Mouse (Mus musculus) ES-Bruce4 (cell line): ENCODE measurements around the gene Hivep3. TPM values are rescaled to one million over a fixed set of nuclear protein-coding genes. Genes with fewer than 3 reads are reported as not detected.

ENCODE experiments used
- H3K27ac ChIP-seq: 2 replicates; pipeline ENCODE4 v1.5.1; 2012; ENCODE audit warnings: low read length, inconsistent platforms; ENCODE audit not compliant: insufficient read depth
- H3K27me3 ChIP-seq: 2 replicates; pipeline ENCODE4 v1.6.1; 2012; ENCODE audit warnings: mild to moderate bottlenecking, low read length, inconsistent platforms; ENCODE audit not compliant: control insufficient read depth, poor library complexity, insufficient read depth, severe bottlenecking
- H3K36me3 ChIP-seq: 2 replicates; pipeline ENCODE4 v1.6.1; 2012; ENCODE audit warnings: inconsistent platforms, mild to moderate bottlenecking, low read length, moderate library complexity; ENCODE audit not compliant: control insufficient read depth, poor library complexity, insufficient read depth, severe bottlenecking
- H3K4me1 ChIP-seq: one replicate; pipeline ENCODE4 v1.8.1; 2011; ENCODE audit warnings: low read length; ENCODE audit not compliant: control insufficient read depth, insufficient read depth
- H3K4me3 ChIP-seq: 2 replicates; pipeline ENCODE4 v1.5.1; 2011; ENCODE audit warnings: low read depth, mild to moderate bottlenecking, low read length
- H3K9ac ChIP-seq: 2 replicates; pipeline ENCODE4 v1.6.1; 2012; ENCODE audit warnings: low read depth, mild to moderate bottlenecking, inconsistent platforms; ENCODE audit not compliant: poor library complexity, severe bottlenecking
- H3K9me3 ChIP-seq: replicated peaks from 2 replicates; pipeline ENCODE4 v1.6.1; 2012; ENCODE audit warnings: mild to moderate bottlenecking, low read length, inconsistent platforms; ENCODE audit not compliant: control insufficient read depth, poor library complexity, insufficient read depth, severe bottlenecking
- CTCF ChIP-seq: IDR thresholded peaks from one replicate; pipeline ENCODE4 v1.8.1; 2011; ENCODE audit warnings: low read depth, low read length
- EP300 ChIP-seq: IDR thresholded peaks from 2 replicates; pipeline ENCODE4 v1.6.1; 2011; ENCODE audit warnings: low read depth, low read length; ENCODE audit not compliant: insufficient read depth
- POLR2A ChIP-seq: IDR thresholded peaks from one replicate; pipeline ENCODE4 v1.8.1; 2011; ENCODE audit warnings: low read length; ENCODE audit not compliant: insufficient read depth
- polyA plus RNA-seq: library from polyadenylated mRNA; stranded (reverse); fragments of >200 nt; gene quantifications from 2 replicates; pipeline ENCODE4 v1.2.4, GENCODE M21; 2011; ENCODE audit warnings: low read depth; ENCODE audit not compliant: missing spikeins, insufficient read depth, insufficient read length

The Hivep3 gene
- polyA plus RNA-seq, 1 experiment, result 0.79 TPM

DNA sequence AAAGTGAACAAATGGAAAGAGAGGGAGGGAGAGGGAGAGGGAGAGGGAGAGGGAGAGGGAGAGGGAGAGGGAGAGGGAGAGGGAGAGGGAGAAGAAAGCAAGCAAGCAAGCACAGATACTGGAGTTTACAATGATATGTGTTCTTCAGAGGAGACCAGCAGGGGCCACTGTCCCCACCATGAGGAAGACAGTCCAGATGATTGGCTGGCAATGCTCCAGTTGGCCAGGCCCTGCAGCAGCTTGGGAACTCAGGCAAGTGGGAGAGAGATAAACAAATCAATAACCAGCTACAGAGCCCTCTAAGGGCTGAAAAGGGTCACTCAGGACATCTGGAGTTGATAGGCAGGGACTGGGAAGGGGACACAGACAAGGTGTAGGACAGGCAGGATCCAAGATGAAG, 169.7 kb downstream of the Hivep3 start:
- H3K4me3 ChIP-seq, result no peak overlapping the region
- no peak for TF ChIP-seq EP300
- no peak for TF ChIP-seq POLR2A
- no peak for TF ChIP-seq CTCF

GRCm38 (mm10) chr4:119903806-119904205, 170.2 kb downstream of the Hivep3 start:
- H3K9ac ChIP-seq, result no peak overlapping the region
- TF ChIP-seq CTCF (no peak), POLR2A (no peak), EP300 (no peak)

More for the DNA sequence above, 169.7 kb downstream of the Hivep3 start:
- Histone ChIP-seq H3K36me3 (no peaks in the 10 kb centered on the region), H3K4me1 (no peaks in the 10 kb centered on the region), H3K27me3 (no peaks in the 10 kb centered on the region), H3K9me3 (no peaks in the 10 kb centered on the region), H3K9ac (no peak overlapping the region), H3K27ac (no peak overlapping the region)

GRCm38 (mm10) chr4:119904296-119904695, 170.7 kb downstream of the Hivep3 start:
- H3K4me3 ChIP-seq, result no peak overlapping the region
- no peaks in the 10 kb centered on the region for H3K9me3 ChIP-seq
- no peak overlapping the region for H3K9ac ChIP-seq
- H3K27me3 ChIP-seq, result no peaks in the 10 kb centered on the region
- no peak overlapping the region for H3K27ac ChIP-seq
- TF ChIP-seq EP300 (no peak), CTCF (no peak), POLR2A (no peak)
- no peaks in the 10 kb centered on the region for H3K4me1 ChIP-seq
- H3K36me3 ChIP-seq, result no peaks in the 10 kb centered on the region

More at GRCm38 (mm10) chr4:119903806-119904205, 170.2 kb downstream of the Hivep3 start:
- H3K4me3 ChIP-seq, result no peak overlapping the region
- H3K4me1 ChIP-seq, result no peaks in the 10 kb centered on the region
- no peaks in the 10 kb centered on the region for H3K27me3 ChIP-seq
- H3K36me3 ChIP-seq, result no peaks in the 10 kb centered on the region
- no peaks in the 10 kb centered on the region for H3K9me3 ChIP-seq
- no peak overlapping the region for H3K27ac ChIP-seq

DNA sequence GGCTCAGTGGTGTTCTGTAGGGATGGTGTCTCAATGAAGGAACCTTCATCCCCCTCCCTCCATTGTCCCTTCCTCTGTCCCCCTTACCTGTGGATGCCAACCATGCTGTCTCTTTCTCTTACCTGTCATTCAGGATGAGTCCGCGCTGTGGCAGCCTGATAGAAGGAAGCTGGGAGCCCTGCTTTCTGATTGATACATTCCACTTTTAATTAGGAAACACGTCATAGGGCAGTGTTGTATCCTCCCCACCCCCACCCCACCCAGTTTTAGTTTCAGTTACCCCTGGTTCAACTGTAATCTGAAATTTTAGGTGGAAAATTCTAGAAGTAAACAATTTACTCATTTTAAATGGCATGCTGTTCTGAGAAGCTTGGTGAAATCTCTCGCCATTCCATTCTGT, 173.5 kb downstream of the Hivep3 start:
- no peak overlapping the region for H3K4me3 ChIP-seq
- no peak for TF ChIP-seq POLR2A
- no peak for TF ChIP-seq EP300
- no peak for TF ChIP-seq CTCF
- no peak overlapping the region for H3K9ac ChIP-seq
- H3K27ac ChIP-seq, result no peak overlapping the region
- H3K9me3 ChIP-seq, result no peaks in the 10 kb centered on the region
- no peaks in the 10 kb centered on the region for H3K4me1 ChIP-seq
- H3K36me3 ChIP-seq, result no peaks in the 10 kb centered on the region
- H3K27me3 ChIP-seq, result no peaks in the 10 kb centered on the region

DNA sequence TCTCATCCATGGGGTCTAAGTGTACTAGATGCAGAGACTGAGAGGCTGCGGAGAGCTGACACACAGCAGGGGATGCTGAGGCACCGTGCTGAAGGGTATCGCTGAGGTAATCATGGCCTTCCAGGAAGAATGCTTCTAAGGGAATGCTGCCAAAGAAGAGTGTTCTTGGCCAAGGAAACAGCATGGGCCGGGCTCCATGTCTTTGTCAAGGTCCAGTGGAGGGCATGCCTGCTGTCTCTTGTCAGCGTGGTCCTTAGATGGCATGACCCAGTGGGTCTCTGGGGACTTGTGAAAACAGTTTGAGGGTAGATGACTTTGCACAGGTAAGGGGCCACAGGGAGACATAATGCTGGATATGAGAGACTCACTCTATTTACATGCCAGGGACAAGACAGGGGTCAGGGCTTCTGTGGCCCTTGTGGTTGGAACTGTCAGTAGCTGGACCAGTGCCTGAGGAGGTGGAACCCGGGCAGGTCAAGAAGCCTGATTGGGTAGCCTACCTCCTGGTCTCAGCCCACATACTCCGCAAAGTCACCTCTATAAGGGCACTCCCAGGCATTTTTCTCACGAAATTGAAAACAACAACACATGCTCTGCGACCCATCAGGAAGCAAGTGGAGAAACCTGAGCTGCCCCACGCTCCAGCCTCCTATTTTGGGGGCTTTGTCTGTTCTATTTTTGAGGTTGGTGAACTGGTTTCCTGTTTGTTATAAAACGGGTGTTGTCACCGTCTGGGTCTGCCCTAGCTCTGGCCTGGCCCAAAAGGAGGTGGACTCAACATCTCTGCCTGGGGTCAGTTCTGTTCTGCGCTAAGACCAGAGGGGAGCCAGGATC, 177.7 kb downstream of the Hivep3 start:
- TF ChIP-seq POLR2A (no peak), EP300 (no peak), CTCF (no peak)
- no peak overlapping the region for H3K9ac ChIP-seq
- no peaks in the 10 kb centered on the region for H3K36me3 ChIP-seq
- no peaks in the 10 kb centered on the region for H3K9me3 ChIP-seq
- no peak overlapping the region for H3K27ac ChIP-seq
- H3K27me3 ChIP-seq, result no peaks in the 10 kb centered on the region
- H3K4me1 ChIP-seq, result no peaks in the 10 kb centered on the region
- H3K4me3 ChIP-seq, result no peak overlapping the region

DNA sequence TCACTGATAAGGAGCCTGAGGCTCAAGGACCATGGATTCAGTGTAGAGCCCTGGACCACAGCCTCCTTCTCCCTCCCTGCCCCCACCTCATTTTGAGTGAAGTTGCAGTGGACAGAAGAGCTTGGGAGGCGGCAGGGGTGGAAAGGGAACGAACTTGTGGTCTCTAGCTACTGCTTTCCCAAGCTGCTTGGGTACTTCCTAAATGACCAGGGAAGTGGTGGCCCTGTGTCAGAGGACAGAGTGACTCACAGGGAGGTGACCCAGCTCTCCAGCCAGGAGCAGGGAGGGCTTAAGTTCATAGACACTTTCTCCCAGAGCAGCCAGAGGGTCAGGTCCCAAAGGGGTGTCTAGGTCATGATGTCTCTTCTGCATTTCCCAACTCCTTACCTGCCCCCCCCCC, 178.6 kb downstream of the Hivep3 start:
- H3K9ac ChIP-seq, result no peak overlapping the region
- H3K27me3 ChIP-seq, result no peaks in the 10 kb centered on the region
- no peaks in the 10 kb centered on the region for H3K9me3 ChIP-seq
- TF ChIP-seq POLR2A (no peak), EP300 (no peak), CTCF (no peak)
- no peaks in the 10 kb centered on the region for H3K36me3 ChIP-seq
- no peaks in the 10 kb centered on the region for H3K4me1 ChIP-seq
- no peak overlapping the region for H3K27ac ChIP-seq
- H3K4me3 ChIP-seq, result no peak overlapping the region
